Mouse (Mus musculus) urinary bladder, postnatal 36 days (tissue): ENCODE results near the gene Ankar.

Experiments used
- DNase-seq, 2 experiments: peaks; one replicate each; pipeline ENCODE4 v3.0.0; 2022; ENCODE audit warnings: low spot score in 2 of 2, mixed read lengths in 1 of 2

Gene Ankar

DNA sequence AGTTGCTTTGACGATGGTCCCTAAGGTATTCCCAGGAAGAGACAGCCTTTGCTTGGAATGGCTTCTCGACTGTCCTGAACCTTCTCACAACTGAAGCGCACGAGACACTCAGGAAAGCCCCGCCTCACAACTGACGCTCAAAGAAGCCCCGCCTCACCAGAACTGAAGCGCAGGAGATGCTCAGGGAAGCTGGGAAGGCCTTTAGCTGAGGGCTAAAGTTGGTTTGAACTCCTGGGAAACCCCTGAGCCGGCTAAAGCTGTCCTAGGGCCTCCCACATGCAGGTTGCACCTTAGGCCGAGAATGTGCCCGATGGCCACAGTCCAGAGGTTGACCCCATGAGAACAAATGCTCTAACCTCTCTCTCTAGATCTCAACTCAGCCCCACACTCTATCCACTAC lies at the start of gene Ankar:
Gene Ankar (minus strand): TSS at position 101 of the 400 bp plus-strand sequence.
- no peak for DNase-seq

DNA sequence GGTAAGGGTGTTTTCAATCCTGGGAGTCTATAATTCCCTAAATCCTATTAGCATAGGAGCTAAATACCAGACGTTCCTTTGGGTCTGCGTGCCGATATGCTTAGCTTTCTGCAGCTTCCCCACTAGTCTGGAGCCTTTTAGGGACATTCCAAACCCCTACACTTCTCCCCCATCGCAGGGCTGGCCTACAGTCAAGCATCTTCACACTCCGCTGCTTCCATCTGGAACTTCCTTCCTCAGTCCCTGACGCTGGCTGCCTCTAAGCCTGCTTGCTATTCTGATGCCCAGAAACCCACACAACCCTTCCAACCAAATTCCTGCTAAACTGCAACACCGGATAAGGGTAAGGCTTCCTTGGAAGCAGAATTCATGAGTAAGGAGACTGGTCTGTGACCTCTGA lies 46.0 kb upstream of the Ankar start:
- DNase-seq, result no peak

DNA sequence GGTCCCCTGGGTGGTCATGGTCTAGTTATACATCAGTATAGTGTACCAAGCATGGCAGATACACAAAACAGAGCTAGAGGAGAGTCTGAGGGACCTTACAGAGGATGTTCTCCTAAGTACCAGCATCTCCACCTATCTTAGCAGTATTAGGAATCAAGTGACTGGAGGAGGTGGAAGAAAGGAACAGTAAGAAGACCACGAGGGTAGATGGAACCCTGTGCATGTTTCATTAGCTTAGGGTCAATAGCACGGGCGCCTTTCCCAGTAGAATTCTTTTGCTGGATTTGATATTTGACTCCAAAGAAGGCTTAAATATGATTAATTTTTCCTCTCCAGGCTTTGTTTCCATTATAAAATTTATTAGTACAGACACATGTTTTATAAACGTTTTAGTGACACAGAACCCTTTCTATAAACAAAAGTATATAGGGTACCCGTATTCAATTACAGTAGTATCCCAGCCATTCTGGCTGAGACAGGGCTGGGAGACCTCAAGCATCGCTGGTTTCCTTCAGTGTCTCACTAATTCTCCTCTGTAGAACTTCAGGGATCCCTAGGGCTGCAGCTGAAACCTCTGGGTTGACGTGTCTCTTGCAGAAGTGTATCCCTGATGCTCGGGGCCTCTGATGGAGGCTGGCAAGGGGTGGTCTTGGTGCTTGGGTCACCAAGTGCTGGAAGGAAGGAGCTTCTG lies 44.6 kb upstream of the Ankar start:
- DNase-seq, result no peak

DNA sequence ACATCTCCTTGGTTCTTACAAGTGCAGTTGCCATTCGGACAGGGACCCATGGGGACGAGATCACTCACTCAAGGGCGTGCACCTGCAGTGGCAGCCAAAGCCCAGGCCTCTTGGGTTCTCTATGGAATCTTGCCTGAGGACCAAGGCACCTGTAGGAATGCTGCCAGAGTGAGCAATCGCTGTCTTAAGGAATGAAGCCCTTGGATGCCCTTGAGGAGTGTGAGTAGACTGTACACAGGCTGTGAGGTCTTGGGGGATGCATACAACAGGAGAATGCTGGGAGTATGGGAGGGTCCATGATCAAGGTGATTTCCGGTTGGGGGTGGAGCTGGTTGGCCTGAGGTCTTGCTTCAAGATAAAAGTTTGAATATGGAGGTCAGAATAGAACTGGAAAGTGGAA lies 41.0 kb upstream of the Ankar start:
- DNase-seq, result no peak

DNA sequence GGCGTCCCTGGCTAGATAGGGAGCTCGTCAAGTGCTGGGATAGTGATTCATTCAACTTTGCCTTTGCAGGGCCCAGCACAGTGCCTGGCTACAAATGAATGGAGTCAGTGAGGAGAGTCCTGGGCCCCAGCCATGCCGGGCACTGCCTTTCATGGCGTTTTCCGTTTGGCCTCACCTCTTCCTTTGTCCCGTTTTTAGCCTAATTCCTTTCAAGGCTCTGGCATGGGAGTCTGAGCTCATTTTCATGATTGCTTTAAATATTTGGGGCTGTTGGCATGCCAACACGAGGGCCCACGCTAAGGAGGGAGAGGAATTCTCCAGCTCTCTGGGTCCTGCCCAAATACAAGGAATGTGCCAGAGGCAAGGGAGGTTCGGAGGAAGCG lies 39.3 kb upstream of the Ankar start:
- DNase-seq, result no peak

DNA sequence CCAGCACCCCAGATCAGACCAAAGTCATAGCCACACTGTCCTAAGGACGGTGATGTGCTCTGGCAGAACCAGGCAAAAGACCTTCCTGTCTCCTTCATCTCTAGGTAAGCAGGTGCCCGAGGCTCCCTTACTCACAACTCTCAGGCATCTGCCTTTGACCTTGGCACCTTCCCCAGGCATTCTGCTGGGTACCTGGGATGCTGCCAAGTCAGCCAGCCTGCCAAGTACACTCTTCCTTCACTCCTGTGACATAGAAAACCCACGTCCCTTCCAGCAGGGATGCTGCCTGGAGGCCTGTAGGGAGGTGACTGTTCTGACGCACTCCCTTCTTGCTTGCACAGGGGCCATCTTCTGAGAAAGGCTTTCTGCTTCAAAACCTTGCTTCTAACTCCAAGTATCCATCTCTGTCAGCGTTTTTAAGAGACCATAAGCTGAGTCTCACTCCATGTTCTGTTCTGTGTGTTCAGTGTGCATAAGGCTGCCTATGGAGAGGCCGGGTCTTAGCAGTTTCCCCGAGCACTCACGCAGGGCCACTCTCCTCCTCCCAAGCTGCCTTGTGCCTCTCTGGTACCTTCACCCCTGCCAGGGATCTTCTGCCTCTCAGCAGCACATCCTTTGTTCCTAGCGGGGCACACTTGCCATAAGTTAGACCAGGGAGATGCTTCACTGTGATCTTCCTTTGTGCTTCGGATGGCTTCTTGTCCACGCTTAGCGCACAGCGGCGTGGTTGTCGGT lies 38.7 kb upstream of the Ankar start:
- DNase-seq, result no peak

DNA sequence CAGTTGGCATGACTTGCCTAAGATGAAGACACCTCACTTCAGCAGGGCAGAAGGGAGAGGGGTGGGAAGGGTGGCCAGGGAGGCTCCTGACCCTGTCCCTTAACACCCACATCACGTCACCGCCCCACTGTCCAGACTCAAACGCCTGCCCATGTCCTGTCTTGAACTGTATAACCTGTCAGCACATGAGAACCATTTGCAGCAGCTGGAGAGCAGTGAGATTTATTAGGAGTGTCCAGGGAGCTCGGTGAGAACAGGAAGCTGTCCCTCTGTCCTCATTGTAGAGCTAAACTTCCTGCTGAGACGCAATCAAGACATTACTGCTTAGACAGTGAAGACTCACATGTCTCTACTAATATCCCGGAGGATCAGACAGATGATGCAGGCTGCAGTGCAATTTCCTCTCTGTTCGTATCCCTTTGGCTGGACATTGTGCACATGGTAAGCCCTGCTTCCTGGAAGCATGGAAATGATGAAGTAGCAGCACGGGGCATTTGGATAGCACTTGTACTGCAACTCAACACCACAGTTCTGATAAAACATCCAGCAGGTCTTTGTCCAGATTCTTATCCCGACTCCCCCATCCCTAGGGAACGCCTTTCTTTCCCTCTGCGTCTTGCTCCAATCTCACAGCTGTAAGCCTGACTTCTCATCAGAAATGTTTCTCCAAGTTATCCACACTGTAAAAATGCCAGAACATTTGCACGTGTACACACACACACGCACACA lies 36.2 kb upstream of the Ankar start:
- no peak for DNase-seq

DNA sequence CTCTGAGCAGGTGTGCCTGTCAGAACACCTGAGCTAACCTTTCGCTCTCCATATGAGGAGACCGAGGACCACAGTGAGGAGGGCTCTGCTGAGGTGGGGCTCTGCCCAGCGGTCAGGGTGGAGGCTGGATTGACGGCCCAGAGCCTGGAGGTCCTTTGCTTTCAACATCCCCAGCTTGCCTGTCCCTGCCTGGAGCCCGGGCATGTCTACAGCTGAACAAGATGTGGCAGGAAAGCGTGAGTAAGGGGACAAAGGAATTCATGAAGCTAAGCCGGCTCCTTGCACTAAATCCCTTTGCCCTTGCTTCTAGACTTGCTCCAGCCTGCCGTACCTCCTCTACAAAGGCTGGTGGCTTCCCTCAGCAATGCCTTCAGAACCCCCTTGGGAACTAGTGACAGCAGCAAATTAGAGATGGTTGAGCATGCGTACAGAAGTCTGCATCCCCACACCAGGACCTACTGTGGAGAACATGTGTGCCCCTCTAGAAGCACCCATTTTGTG lies 32.9 kb upstream of the Ankar start:
- DNase-seq, result peak; percentile 55 to 69

DNA sequence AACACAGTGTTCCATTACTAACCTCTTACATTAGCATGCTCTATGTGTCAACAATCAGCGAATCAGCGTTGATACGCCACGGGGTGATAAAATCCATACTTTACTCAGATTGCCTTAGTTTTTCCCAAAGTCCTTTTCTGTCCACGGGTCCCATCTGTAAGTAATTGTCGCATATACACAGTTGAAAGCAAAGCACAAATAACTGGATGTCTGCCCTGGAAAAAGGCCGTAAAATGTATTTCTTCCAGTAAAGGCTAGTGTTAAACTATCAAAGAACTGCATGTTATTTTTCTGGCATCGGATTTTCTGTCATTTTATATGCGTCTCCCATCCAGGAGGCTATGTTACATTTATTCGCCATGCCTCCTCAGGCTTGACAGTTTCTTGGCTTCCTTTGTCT lies 29.7 kb upstream of the Ankar start:
- DNase-seq, result no peak

DNA sequence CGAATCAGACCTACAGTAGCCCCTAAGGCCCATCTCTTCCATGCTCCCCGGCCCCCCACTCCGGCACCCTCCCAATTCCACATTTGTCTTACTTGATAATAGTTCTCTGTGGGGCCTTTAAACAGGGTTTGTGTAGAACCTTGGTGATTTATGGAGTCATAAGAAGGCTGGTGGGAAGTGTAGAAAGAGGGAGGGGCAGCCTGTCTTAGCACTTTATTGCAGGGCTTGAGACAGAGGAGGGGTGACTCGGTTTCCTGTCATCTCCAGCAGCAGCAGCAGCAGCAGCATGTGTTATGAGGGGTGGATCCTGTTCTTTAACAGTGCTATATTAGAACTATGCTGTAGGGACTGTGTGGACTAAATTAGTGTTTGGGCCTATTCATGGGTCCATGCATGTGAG lies 28.4 kb upstream of the Ankar start:
- DNase-seq, result no peak

DNA sequence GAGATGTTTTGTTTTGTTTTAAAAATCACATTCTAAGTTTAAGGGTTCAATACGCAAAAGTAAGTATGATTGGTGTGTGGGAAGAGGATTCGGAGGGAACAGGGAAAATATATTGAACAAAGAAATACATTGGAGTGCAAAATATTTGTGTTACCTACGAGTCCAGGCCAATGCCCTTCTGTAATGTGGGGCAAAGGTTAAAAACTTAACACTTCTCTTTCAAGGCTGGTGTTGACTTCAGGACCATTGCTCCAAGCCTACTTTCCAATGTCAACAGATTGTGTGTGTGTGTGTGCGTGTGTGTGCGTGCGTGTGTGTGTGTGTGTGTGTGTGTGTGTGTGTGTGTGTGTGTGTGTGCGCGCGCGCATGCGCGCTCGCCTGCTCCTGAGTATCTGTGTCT lies 25.6 kb upstream of the Ankar start:
- DNase-seq, result no peak

DNA sequence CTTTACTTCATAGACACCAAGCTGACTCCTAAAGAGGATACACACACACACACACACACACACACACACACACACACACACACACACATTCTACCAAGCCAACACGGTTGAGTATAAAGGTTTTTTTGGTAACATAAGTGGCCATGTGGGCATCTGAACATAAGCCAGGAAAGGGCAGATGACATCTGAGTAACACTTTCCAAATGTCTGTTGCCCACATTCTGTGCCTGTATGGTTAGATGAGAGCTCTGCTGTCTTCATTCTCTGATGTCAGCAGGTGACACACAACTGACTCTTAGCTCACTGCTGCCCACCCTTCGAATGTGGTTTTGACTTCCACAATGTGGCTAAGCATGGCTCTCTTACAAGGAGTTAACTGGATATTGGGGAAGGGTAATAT lies 24.0 kb upstream of the Ankar start:
- DNase-seq, result no peak

DNA sequence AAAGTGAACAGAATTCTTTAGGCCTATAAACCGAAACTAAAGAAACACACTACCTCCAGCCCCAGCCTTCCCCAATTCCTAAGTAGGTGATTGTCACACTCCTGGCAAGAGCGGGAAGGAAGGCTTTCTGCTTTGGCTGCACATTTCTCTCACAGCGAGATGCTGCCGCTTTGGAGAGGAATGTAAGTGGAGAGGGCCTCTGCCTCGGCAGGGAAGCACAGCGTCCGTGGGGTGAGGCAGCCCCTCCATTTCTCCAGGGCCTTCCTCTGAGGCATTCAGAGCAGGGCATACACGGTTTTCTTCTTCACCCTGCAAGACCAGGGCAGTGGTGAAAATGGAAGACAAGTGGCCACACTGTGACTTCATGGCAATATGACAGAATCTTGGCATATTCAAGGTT lies 22.3 kb upstream of the Ankar start:
- no peak for DNase-seq

DNA sequence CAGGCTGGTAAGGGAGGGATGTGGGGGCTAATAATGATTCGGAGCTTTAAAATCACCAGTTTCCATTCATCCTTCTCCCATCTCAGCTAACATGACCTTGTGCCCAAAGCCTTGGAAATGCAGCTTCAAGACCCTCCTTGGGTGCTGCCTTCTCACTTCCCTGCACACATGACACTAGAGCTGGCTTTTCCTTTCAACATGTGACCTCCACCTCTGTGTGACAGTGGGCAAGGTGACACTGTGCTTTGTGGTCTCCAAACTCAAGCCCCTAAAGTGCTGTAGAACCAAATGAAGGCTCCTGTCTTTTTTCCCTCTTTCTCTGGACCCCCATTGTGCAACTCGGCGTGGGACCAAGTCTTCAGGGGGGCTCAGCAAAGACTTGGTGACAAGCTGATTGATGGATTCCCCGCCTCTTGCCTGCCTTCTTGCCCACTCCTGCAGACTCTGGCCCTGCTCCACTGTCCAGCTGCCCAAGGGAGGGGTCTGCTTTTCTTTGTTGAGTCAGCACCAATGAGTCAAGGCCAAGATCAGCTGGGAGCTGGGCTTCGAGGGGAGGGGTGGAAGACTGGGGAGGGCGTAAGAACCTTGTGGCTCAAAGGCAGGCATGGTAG lies 19.8 kb upstream of the Ankar start:
- no peak for DNase-seq

DNA sequence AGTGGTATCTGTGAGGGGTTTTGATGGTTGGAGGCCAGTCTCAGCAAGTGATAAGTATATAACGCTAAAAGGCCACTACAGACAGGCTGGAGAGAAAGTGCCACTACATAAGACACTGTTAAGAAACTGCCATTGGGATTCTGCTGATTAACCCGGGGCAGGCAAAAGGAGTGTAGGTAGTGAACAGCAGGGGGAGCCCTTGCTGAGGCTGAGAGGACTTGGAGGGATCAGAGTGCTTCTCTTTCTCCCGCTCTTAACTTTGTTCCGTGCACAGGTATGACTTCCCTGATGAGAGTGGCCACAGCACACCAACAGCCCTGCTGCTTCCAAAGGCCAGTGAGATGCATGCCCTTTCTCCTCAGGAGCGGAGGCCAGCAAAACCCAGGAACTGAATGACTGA lies 18.5 kb upstream of the Ankar start:
- peak; percentile 63 to 71 for DNase-seq

DNA sequence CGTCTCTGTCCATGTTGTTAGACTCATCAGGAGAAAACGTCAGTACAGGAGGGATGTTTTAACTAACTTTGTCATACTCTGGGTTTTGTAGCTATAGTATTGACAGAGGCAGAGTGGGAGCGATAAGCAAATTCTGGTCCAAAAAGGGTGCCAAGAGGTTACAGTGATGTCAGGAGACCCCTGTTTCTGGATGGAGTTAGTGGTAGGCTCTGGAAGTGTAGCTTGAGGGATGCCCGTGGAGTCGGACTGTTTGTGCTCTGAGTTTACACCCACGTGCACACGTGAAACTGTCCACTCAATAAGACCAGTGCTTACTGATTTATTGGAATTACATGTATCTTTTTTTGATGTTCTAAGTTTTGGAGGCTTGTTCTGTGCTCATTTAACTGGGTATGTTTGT lies 17.2 kb upstream of the Ankar start:
- DNase-seq, result no peak

DNA sequence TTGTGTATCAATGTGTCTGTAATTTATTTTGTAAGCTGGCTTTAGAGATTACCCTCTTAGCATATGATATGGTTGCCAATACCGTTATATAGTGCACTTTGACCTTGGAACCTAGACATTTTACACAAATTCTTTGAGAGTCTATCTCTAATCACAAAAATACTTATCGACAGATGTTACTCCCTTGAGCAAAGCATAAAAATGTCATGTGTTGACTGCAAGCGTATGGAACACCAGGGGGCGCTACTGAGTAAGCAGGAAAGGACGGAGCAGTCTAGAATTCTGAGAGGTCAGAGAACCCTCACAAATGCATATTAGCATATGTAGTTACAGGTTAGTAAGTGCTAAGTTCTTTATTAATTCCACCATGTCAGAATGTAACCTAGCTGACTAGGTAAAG lies 16.5 kb upstream of the Ankar start:
- DNase-seq, result peak; percentile 67 to 70

DNA sequence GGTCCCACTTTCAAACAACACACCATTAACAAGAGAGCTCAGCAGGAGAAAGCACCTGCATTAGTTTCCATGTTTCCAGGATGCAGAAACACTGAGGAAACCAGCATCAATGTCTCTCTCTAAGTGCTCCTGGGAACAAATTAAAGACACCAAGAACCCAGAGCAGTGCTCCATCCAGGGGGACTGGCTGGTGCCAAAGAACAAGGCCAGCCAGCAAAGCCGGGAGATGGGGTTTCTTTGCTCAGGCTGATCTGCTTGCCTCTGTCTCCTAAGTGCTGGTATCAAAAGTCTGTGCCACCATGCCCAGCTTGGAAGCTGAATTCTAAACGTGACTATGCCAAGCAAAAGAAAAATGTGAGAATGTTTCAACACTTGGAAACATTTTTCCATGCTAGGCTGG lies 16.0 kb upstream of the Ankar start:
- no peak for DNase-seq

DNA sequence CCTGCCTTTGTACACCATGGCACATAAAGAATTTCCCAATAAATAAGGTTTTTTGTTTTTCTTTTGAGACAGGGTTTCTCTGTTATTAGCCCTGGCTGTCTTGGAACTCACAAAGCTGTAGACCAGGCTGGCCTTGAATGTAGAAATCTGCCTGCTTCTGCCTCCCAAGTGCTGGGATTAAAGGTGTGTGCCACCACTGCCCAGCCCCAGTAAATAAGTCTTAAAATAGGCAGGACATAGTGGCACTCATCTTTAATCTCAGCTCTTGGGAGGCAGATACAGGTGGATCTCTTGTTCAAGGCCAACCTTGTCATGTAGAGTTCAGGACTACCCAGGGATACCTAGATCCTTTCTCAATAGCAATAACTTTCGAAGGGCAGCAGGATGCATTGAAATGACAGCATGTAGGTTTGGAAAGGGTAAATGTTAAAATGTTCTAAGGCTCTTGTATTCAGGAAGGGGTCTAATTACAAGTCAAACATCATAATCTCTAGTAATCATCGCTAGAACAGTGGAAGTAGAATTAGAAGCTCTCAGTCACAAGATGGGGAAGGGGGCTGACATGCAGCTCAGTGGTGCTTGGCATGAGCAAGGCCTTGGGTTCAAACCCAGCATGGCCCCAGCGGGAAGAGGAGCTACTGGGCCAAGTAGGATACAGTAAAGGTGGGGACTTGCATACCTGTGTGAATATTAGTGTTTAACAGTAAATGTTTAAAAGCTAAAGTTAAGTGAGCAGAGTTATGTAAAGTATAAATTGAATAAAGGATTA lies 15.4 kb upstream of the Ankar start:
- DNase-seq, result no peak

DNA sequence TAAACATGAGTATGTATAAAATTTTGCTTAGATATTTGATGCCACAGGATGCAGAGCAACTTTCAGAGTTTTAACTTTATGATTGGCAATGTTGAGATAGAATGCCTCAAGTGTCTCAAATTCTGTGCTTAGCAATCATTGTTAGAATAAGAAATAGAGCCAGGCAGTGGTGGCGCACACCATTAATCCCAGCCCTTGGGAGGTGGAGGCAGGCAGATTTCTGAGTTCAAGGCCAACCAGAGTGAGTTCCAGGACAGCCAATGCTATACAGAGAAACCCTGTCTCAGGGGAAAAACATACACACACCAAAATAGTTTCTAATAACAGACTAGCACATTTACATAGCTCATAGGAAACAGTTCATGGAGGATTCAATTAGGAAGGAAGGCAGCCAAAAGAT lies 14.7 kb upstream of the Ankar start:
- DNase-seq, result no peak

DNA sequence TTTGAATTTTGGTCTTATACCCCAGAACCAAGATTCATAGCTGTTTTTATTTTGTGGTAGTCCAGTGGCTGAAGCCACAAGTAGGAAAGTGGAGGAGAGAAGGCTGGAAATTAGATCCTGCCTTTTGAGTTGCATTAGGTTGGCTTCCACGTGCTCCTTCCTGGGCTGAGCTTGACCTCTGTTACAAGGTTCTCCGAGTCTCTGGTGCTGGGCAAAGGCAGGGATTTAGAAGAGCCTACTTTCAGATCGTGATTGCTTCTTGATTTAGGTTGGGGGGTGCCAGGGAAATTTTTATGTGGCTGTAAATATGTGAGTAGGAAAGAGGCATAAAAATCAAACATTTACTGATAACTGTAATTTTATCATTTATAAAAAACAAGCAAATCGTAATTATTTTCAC lies 14.2 kb upstream of the Ankar start:
- DNase-seq, result no peak

DNA sequence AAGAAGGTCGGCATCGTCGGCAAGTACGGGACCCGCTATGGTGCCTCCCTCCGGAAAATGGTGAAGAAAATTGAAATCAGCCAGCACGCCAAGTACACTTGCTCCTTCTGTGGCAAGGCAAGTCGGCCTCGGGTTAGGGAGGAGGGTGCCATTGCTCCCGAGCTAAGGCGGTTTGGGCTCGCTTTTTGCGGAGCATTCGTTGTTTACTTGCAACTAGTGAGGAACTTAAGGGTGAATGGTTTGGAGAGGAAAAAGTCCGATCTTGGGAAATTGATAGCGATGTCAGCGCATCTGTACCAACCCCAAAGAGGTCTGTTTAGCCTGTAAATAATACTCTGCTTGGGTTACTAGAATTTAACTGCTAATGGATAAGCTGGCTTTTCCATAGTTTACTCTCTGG lies 11.3 kb upstream of the Ankar start:
- DNase-seq, result no peak
